Mouse (Mus musculus) myocyte (in vitro differentiated cells): ENCODE measurements around the gene Fam234a.

Experiments
- MAX ChIP-seq: IDR thresholded peaks from one replicate; pipeline ENCODE4 v1.6.1; 2011; ENCODE audit warnings: low read depth, mild to moderate bottlenecking, control low read depth
- MYOD1 ChIP-seq, 3 experiments: IDR thresholded peaks; one replicate each; pipeline ENCODE4 v1.6.1; 2011; ENCODE audit warnings: control low read depth in 2 of 3, low read depth in 2 of 3, mild to moderate bottlenecking in 2 of 3, moderate library complexity in 1 of 3; ENCODE audit not compliant: insufficient read length in 2 of 3, control insufficient read depth in 1 of 3
- MYOG ChIP-seq, 3 experiments: IDR thresholded peaks; one replicate each; pipeline ENCODE4 v1.6.1; 2011; ENCODE audit warnings: control low read depth in 2 of 3, low read depth in 2 of 3, mild to moderate bottlenecking in 2 of 3; ENCODE audit not compliant: insufficient read length in 2 of 3, control insufficient read depth in 1 of 3, insufficient read depth in 1 of 3
- POLR2A ChIP-seq: IDR thresholded peaks from one replicate; pipeline ENCODE4 v1.6.1; 2011; ENCODE audit warnings: low read depth, mild to moderate bottlenecking, control low read depth, moderate library complexity; ENCODE audit not compliant: insufficient read length
- POLR2AphosphoS2 ChIP-seq: IDR thresholded peaks from one replicate; pipeline ENCODE4 v1.6.1; 2011; ENCODE audit warnings: low read depth, control low read depth; ENCODE audit not compliant: insufficient read length
- USF1 ChIP-seq: IDR thresholded peaks from one replicate; pipeline ENCODE4 v1.6.1; 2011; ENCODE audit warnings: low read depth, mild to moderate bottlenecking, control low read depth, moderate library complexity

DNA sequence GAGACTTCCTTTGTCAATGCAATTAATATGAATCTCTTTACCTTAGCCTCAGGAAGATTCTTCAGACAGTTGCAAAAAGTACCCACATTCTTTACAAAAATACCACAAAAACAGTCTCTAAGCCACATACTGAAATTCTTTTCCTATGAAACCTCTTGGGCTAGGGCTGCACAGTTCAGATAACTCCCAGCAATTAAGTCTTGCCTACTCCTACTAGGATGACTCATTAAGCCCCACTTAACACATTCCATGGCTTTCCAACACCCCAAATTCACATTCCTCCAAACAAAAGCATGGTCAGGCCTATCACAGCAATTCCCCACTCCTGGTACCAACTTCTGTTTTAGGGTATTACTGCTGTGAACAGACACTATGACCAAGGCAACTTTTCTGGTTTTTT is 65.4 kb downstream of the Fam234a start:
- TF ChIP-seq POLR2A: no peak
- no peak for TF ChIP-seq USF1
- TF ChIP-seq MAX: no peak
- TF ChIP-seq MYOD1 (IDR thresholded peaks at IDR 0.05; ENCODE audit: control insufficient read depth in 1 of 3, insufficient read length in 2 of 3, low read depth in 2 of 3): no peak
- no peak for TF ChIP-seq POLR2AphosphoS2
- TF ChIP-seq MYOG (IDR thresholded peaks at IDR 0.05; ENCODE audit: control insufficient read depth in 1 of 3, insufficient read depth in 1 of 3, insufficient read length in 2 of 3, low read depth in 2 of 3): no peak
